Mouse (Mus musculus): ENCODE results near the gene Rpl37a.

Rpl37a gene

GRCm38 (mm10) chr1:72738946-72739680 lies 28.0 kb downstream of the Rpl37a start:
- no peak for DNase-seq

GRCm38 (mm10) chr1:72739681-72740063 lies 28.6 kb downstream of the Rpl37a start:
- peak; percentile 38 for DNase-seq

DNA sequence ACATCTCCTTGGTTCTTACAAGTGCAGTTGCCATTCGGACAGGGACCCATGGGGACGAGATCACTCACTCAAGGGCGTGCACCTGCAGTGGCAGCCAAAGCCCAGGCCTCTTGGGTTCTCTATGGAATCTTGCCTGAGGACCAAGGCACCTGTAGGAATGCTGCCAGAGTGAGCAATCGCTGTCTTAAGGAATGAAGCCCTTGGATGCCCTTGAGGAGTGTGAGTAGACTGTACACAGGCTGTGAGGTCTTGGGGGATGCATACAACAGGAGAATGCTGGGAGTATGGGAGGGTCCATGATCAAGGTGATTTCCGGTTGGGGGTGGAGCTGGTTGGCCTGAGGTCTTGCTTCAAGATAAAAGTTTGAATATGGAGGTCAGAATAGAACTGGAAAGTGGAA lies 30.3 kb downstream of the Rpl37a start:
- no peak for DNase-seq

DNA sequence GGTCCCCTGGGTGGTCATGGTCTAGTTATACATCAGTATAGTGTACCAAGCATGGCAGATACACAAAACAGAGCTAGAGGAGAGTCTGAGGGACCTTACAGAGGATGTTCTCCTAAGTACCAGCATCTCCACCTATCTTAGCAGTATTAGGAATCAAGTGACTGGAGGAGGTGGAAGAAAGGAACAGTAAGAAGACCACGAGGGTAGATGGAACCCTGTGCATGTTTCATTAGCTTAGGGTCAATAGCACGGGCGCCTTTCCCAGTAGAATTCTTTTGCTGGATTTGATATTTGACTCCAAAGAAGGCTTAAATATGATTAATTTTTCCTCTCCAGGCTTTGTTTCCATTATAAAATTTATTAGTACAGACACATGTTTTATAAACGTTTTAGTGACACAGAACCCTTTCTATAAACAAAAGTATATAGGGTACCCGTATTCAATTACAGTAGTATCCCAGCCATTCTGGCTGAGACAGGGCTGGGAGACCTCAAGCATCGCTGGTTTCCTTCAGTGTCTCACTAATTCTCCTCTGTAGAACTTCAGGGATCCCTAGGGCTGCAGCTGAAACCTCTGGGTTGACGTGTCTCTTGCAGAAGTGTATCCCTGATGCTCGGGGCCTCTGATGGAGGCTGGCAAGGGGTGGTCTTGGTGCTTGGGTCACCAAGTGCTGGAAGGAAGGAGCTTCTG lies 33.9 kb downstream of the Rpl37a start:
- DNase-seq: no peak

- DNase-seq: peak; percentile 60
These were observed 35.3 kb downstream of the Rpl37a start for GRCm38 (mm10) chr1:72746382-72746781.

DNA sequence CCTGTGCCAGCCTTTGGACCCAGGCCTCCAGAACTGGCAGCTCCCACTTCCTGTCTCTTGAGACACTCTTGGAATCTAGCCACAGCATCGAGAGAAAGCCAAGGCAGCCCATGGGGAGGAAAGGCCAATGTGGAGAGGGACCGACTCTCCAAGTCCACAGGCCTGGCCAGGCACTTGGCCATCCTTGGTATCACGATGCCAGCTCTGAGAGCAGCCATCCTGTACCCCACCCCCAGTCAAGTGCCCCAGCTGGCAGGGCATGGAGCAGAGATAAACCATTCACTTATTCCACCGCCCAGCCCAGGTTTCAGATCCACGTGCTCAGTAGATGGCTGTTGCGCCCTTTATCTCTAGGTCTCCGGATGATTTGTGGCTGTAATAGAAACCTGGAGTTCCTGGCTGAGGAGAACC lies 40.3 kb downstream of the Rpl37a start:
- peak; percentile 38 for DNase-seq

DNA sequence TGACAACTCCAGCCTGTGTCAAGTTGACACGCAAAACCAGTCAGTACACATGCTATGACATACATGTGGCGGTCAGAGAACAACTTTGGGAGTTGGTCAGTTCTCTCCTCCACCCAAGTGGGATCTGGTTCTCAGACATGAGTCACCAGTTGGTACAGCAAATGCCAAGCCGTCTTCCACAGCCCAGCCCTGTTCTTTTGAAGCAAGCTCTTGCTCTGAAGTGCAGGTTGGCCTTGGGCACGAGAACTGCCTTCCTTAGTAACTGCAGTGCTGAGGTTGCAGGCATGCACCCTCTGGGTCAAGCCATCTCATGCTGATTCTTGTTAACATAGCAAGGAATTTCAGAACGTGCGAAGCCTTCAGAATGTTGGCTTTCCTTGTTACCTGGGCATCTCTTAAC lies 42.1 kb downstream of the Rpl37a start:
- no peak for DNase-seq

DNA sequence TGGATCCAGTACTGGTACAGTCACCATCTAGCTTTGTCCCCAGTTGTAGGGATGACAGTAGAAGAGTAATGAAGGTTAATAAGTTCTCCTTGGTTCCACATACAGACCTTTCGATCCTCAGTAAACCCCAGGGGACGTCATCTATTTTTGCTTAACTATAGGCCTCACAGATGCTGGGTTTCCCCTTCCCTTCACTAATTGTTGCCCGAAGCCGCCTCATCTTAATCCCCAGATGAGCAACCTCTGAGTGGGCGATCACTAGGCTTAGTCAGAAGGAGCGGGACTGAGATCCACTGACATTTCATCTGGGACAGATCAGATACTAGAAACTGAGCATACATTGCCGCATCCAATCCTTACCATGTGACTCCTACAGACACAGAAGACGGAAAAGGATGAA lies 44.1 kb downstream of the Rpl37a start:
- no peak for DNase-seq

GRCm38 (mm10) chr1:72755801-72756200 lies 44.7 kb downstream of the Rpl37a start:
- DNase-seq: no peak

DNA sequence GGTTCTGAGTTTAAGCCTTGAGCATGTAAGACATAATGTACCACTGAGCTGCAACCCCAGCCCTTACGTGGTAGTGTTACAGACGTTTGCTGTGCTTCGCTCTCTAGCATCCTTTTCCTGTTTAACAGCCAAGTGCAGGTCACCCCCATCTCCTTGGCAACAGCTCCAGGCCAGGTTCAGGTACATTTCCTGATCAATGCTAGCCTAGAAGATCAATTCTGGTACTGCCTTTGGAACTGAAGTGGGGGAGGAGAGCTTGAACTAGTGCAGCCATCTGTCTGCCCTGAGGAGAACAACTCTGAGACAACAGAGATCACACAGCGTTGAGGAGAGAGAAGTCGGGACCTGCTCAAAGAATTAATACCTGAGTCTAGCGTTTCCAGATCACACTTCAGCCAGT lies 48.7 kb downstream of the Rpl37a start:
- no peak for DNase-seq

Data from layer of hippocampus, adult 9-11 months (tissue).